Mouse (Mus musculus): ENCODE measurements around the gene Dock7.
"Not testable (repeated sequence)": the region's sequence is repeated elsewhere in the genome, so short reads cannot be mapped to it uniquely, and the experiment has no call there.

Gene Dock7

GRCm38 (mm10) chr4:99011039-99011438, 109.7 kb downstream of the Dock7 start:
- in situ Hi-C loops (cut with MboI, MseI) = no loop called here

DNA sequence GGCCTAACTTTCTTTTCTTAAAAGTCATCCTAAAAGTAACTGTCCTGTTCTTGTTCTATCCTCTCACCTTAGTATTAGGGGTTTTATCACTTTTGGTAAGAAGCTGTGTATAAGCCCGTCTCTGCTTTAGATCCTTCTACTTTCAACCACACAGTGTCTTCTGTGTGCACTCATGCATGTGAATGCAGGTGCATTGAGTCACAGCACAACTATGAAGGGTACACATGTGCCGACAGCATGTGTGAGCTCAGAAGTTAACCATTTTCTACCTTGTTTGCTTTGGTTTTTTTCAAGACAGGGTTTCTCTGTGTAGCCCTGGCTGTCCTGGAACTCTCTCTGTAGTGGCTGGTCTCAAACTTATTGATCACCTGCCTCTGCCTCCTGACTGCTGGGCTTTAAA, 114.4 kb downstream of the Dock7 start:
- in situ Hi-C loops (cut with MboI, MseI) = no loop called here

- in situ Hi-C loops (cut with MboI, MseI) = no loop called here
These were observed 115.1 kb downstream of the Dock7 start for GRCm38 (mm10) chr4:99005574-99005973.

GRCm38 (mm10) chr4:98993491-98993890, 127.2 kb downstream of the Dock7 start:
- in situ Hi-C loops (cut with MboI, MseI) = no loop called here

DNA sequence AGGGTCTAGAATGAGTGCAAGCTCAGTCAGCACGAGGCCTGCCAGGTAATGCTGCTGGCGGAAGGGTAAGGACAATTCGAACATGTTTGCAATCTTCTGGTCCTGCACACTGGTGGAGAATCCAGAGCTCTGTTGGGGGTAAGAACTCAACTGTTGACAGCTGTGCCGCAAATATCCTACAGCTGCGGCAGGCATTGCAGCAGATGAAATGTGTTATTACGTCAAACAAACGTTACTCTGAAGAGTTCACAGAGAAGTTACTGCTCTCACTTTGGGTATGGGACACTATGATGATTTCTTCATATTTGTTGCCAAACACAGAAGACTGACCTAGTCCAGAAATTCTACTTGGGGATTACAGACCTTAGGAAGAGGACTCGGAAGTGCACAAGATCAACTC, 136.0 kb downstream of the Dock7 start:
- in situ Hi-C loops (cut with MboI, MseI) = no loop called here

DNA sequence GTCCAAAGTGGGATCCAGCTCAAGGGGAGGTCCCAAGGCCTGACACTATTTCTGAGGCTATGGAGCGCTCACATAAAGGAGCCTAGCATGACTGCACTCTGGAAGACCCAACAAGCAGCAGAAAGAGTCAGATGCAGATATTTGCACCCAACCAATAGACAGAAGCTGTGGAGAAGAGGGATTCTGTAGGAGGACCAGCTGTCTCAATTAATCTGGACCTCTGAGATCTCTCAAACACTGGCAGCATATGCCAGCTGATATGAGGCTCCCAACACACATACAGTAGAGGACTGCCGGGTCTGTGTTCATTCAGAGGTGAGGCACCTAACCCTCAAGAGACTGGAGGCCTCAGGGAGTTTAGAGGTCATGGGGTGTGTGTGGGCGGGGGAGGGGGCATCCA, 140.7 kb downstream of the Dock7 start:
- in situ Hi-C loops (cut with MboI, MseI) = not testable (repeated sequence)

DNA sequence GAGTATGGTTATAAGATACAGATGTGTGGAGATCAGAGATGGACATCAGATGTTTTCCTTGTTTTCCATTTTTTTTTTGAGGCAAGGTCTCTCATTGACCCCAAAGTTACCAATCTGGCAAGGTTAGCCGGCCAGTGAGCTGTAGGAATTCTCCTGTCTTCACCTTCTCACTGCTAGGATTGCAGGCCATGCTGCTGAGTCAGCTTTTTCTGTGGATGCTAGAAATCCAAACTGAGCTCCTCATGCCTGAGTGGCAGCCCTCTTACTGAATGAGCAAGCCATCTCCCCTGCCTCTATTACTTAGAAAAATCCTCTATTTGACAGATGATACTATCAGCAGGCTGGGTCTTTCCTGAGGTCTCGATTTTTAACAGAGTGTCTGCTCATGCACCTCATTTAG, 142.0 kb downstream of the Dock7 start:
- in situ Hi-C loops (cut with MboI, MseI) = no loop called here

- in situ Hi-C loops (cut with MboI, MseI) = not testable (repeated sequence)
These were observed 142.4 kb downstream of the Dock7 start for GRCm38 (mm10) chr4:98978288-98978687.

GRCm38 (mm10) chr4:98975741-98976140, 145.0 kb downstream of the Dock7 start:
- in situ Hi-C loops (cut with MboI, MseI) = no loop called here

DNA sequence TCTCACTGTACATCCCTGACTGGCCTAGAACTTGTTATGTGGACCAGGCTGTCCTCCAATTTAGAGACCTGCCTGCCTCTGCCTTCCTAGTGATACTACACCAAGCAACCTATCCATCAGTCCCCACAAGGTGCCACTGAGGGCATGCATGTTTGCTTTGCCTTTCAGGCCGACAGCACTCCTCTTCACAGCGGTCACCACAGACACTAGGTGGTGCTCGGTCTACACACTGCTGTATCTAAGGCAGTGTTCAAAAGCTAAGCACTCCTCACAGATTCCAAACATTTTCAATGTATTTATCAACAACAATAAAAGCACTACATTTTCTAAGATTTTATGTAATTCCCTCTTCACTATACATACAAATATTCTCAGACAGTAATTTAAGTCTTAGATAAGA, 150.8 kb downstream of the Dock7 start:
- in situ Hi-C loops (cut with MboI, MseI) = loop anchor here (10.0 kb wide), 1 partner anchor 205 kb away; no protein-coding TSS in a partner anchor

DNA sequence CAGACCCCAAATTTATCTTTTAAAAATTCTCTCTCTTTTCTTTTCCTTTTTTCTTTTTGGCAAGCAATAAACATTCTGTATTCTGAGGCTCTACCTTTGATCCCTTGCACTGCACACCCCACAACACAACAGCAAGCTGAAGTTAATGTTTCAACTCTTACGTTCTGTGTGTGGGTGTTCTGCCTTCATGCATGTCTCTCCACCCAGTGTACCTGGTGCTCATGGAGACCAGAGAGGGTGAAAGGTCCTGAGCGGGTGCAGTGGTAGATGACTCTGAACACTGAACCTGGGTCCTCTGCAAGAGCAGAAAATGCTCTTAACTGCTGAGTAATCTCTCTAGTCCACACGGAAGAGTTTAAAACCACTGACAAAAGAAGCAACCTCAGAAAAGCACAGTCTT, 160.5 kb downstream of the Dock7 start:
- in situ Hi-C loops (cut with MboI, MseI) = loop anchor here (10.0 kb wide), 1 partner anchor 215 kb away; no protein-coding TSS in a partner anchor

DNA sequence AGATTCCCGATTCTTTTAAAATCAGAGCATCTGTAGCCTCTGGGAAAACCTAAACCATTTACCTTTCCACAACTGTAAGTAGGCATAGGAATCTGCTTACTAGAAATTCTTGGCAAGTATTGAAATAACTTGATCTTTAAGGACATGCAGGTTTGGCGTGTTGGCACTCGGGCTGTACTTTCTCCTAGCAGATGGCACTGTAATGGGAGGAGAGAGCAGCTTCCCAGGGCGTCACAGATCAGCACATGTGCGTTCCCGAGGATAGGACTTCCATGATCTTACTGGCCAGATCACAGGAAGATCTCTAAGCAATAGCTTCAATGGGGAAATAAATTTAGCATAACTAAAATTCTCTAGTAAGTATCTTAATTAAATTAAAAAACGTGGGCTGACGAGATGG, 164.7 kb downstream of the Dock7 start:
- in situ Hi-C loops (cut with MboI, MseI) = no loop called here

DNA sequence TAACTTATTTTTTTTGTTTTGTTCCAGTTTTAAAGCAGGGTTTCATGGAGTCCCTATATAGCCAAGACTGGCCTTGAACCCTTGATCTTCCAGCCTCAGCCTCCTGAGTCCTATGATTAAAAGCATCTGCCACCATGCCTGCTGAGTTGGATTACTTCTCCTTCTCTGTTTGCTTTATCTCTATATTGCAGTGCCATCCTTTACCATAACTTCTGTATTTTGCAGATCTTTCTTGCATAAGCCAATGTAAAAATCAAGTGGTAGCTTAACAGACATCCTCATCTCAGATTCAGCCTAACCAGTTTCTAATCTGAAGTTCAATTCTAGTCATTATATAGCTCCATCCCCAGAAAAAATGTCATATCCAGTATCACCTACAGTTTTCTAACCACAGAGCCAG, 170.2 kb downstream of the Dock7 start:
- in situ Hi-C loops (cut with MboI, MseI) = no loop called here

DNA sequence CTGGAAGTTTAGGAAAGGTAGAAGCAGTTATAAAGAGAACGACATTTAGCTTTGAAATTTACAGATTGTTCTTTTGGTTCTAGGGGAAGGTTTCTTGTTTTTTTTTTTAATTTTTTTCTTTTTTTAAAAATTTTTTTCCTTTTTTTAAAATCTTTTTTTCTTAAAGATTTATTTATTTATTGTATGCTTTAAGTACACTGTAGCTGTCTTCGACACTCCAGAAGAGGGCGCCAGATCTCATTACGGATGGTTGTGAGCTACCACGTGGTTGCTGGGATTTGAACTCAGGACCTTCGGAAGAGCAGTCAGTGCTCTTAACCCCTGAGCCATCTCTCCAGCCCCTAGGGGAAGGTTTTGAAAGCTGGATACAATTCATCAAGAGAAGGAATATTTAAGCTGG, 182.5 kb downstream of the Dock7 start:
- in situ Hi-C loops (cut with MboI, MseI) = not testable (repeated sequence)

DNA sequence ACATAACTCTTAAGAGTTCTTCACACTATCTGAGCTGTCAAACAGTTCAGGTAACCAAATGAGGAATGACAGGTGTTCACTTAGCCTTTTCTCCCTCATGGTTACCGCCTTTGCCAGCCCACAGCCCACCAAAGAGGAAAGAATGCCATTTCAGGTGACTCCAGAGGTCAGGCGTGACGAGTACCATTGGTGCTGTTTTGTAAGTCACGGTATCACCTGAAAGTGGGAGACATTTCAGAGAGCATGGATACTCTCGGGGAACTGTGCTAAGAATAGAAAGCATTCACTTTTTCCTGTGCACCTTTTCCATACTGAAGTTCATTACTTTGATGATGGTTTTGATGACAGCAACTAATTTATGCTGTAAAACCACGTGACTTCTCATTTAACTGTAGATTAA, 184.7 kb downstream of the Dock7 start:
- in situ Hi-C loops (cut with MboI, MseI) = no loop called here

- in situ Hi-C loops (cut with MboI, MseI) = no loop called here
These were observed 195.4 kb downstream of the Dock7 start for GRCm38 (mm10) chr4:98925250-98925781.

GRCm38 (mm10) chr4:98924906-98925178, 195.9 kb downstream of the Dock7 start:
- in situ Hi-C loops (cut with MboI, MseI) = no loop called here

DNA sequence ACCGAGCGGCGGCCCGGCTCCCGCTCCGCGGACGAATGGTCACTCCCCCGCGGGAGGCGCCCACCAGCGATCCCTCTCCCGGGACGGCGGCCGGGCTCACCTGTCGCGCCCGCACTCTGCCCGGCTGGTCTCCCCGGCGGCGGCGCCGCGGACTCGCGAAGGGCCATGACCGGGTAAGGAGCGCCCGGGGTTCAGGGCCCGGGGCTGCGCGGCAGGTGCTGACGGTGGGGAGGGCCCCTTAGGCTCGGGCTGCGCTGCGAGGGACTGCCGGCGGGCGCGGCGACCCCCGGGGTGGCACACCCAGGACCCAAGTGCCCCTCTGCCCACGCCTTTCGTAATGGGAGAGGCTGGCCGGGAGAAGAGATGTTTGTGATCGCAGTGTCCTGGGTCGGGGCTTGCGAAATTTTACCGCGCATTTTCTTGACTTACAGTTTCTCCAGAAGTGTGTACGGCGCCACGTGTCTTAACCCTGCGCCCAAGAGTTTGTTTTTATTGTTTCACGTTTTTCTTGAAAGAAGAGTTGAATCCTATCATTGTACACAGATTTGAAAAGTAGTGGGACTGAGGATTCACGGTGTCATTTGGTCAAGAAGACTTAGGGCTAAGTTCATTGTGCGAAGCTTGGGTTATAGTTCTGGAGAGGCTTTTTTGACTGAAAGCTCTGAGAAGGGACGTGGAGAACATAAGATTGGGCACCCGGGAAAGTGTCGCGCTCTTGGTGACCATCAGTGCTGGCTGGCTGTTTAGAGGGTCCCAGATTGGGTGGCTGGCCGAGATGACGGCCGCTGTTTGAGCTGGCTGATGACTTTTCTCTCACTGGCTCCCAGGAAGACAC, 196.4 kb downstream of the Dock7 start:
- in situ Hi-C loops (cut with MboI, MseI) = no loop called here

- in situ Hi-C loops (cut with MboI, MseI) = no loop called here
These were observed 197.1 kb downstream of the Dock7 start, which contains the start of gene Usp1 for GRCm38 (mm10) chr4:98923568-98924070. Usp1 (plus strand) TSS chr4:98923810.

- in situ Hi-C loops (cut with MboI, MseI) = no loop called here
These were observed 197.8 kb downstream of the Dock7 start for GRCm38 (mm10) chr4:98922643-98923567.

- in situ Hi-C loops (cut with MboI, MseI) = no loop called here
These were observed 198.6 kb downstream of the Dock7 start for GRCm38 (mm10) chr4:98922061-98922642.

GRCm38 (mm10) chr4:98920896-98921295, 199.8 kb downstream of the Dock7 start:
- in situ Hi-C loops (cut with MboI, MseI) = no loop called here
